Mouse (Mus musculus) c-Kit-positive CD71-positive TER-119-positive erythroid progenitor cells, embryonic 14.5 days (primary cell): ENCODE results near the gene Cep95.
"Not testable (repeated sequence)": the region's sequence is repeated elsewhere in the genome, so short reads cannot be mapped to it uniquely, and the experiment has no call there.

Experiments
- DNase-seq: peaks from one replicate; pipeline ENCODE4 v3.0.0-alpha.2; 2013; ENCODE audit warnings: low spot score

Cep95 gene

GRCm38 (mm10) chr11:106788775-106789459 lies at the start of gene Cep95, which contains the start of gene Ddx5:
Gene Cep95 (plus strand): TSS chr11:106789252.
Gene Ddx5 (minus strand): TSS chr11:106789185.
- DNase-seq, result peak; percentile 97

GRCm38 (mm10) chr11:106740724-106741123 lies 48.3 kb upstream of the Cep95 start:
- not testable (repeated sequence) for DNase-seq

GRCm38 (mm10) chr11:106741232-106741631 lies 47.8 kb upstream of the Cep95 start:
- no peak for DNase-seq

DNA sequence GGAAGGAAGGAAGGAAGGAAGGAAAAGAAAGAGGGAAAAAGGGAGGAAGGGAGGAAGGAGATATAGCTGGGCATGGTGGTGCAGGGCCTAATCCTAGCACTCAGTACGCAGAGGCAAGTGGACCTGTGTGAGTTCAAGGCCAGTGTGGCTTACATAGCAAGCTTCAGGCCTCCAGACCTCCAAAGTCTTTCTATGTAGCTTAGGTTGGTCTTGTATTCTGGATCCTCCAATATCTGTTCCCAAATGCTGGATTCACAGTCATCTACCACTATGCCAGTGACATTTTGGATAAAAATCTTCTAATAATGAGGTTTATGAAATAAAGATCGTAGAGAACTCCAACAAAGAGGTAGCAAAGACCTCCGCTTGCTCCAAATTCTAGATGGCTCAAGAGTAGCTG lies 47.2 kb upstream of the Cep95 start:
- no peak for DNase-seq

GRCm38 (mm10) chr11:106742388-106742841 lies 46.6 kb upstream of the Cep95 start:
- DNase-seq, result no peak

DNA sequence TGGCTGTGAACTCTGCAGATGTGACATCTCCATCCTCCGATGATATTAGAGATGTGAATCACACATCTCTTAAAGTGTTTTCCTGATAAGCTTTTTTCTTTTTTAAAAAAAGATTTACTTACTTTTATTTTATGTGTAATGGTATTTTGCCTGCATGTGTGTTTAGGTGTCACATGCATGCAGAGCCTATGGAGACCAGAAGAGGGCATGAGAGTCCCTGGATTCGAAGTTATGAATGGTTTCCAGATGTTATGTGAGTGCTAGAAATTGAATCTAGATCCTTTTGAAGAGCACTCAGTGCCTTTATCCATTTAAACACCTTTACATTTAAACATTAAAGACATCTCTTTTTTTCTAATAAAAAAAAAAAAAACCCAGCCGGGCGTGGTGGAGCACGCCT lies 44.1 kb upstream of the Cep95 start:
- no peak for DNase-seq

GRCm38 (mm10) chr11:106749557-106750120 lies 39.4 kb upstream of the Cep95 start:
- DNase-seq, result not testable (repeated sequence)

DNA sequence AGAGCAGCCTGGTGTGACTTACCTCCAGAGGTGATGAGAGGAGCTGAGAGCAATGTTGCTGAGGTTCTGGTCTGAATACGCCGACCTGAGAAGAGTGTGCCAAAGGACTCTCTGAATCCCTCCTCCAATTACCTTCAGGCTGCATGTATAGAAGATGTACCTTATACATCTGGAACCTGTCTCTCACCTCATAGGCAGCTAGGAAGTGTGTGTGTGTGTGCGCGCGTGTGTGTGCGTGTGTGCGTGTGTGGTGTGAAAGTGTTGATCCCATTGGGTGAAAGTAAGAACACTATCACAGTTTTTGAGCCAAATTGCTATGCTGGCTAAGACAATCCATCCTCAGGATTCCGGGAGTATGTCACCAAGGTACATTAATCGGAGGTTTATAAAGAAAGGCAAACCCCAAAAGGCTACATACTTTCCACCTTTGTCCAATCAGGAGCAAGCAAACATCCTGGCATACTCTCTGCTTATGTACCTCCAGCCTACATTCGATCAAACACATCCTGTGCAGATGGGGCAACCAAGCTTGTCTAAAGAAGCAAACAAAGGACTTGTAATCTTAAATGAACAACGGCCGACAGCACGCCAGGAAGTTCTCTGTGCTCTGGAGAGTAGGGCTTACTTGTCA lies 38.8 kb upstream of the Cep95 start, which contains the start of gene Pecam1:
Pecam1 (minus strand) TSS at position 508 of the 631 bp plus-strand sequence.
- DNase-seq, result no peak

DNA sequence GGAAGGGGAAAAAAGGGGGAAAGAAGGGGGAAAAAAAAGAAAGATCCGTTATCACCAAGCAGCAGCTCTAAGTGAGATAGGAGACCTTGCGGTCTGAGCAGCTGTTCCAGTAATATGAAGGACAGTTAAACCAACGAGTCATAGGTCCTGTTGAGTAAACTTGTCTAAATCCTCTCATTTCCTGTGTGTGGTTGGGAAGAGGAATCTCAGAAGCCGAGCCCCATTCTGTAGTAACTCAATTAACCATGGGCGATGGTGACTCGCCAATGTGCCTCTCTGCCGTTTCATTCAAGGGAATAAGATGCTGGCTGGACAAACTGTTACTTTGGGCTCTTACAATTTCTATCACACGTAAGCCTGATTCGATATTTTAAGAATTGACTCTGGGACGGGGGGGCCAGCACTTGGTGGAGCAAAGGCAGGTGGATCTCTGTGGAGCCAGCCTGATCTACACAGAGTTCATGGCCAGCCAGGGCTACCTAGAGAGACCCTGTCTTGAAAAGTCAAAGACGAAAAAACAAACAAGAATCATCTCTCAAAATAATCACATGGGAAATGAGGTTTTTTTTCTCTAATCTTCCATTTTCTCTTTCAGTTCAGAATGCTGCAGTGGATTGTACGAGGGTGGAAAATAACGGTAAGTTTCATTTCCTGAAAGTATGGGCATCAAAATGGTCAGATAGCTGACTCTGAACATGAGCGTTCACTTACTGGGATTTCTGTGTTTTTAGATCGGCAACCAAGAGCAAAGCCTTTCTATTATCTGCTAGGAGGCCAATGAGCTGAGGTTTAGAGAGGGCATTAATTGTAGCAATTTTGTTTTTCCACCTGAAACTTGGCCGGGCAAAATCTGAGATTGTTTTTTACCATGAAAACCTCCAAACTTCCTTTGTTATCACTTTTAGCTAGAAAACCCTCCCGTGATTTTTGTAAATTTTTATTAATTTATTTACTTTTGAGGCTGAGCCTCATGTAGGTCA lies 37.7 kb upstream of the Cep95 start, which contains the start of gene Milr1:
Milr1 (plus strand) TSS at position 188 of the 980 bp plus-strand sequence.
- no peak for DNase-seq

GRCm38 (mm10) chr11:106752103-106752502 lies 36.9 kb upstream of the Cep95 start:
- DNase-seq, result no peak

DNA sequence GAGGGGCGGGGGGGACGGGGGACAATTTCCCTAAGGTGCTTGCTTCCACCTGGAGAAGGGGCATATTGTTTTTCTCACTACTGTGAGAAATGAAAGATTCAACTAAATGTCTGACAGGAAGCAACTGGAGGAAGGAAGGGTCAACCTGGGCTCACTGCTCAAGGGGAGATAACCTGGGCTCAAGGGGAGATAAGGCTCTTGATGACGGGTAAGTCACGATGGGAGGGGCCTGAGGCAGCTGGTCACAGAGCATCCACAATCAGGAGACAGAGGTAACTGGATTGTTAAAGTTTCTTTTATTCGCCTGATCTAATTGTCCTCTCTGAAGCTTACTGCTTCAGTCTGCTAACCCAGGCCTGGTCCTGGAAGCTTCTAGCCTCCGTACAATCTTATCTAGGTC lies 35.7 kb upstream of the Cep95 start:
- DNase-seq, result no peak

- no peak for DNase-seq
Measured at GRCm38 (mm10) chr11:106755583-106755982, 33.5 kb upstream of the Cep95 start.

DNA sequence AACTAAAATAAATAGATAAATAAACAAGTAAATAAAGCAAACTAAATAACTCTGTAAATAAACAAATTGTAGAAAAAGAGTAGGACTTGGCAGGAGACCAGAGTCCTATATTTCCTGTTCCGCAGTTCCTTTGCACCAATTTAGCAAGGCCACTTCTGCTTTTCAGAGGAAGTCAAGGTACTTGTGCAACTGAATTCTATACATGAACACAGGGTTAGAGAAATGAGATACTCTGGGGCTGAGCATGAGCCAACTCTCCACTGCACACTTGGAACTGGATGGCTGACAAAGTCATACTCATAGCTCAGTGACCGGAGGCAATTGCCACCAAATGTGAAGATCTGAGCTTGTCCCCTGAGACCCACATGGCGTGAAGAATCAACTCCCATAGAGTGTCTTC lies 30.0 kb upstream of the Cep95 start:
- DNase-seq, result no peak

DNA sequence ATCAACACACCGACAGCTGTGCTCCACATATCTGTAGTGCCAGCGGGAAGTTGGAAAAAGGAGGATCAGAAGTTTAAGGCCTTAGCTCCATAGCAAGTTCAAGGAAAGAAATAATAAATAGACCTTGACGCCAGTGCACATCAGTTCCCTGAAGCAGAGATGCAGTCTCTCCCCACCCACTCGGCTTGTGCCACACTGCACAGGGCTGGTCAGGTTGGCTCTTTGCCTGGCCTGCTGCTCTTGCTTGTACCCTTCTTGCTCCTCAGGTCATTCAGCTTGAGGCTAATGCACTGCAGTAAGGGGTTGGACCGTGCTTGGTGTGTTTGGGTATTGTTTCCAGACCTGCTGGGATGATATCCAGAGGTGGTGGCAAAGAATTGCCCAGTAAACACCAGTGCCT lies 28.5 kb upstream of the Cep95 start:
- DNase-seq, result no peak

DNA sequence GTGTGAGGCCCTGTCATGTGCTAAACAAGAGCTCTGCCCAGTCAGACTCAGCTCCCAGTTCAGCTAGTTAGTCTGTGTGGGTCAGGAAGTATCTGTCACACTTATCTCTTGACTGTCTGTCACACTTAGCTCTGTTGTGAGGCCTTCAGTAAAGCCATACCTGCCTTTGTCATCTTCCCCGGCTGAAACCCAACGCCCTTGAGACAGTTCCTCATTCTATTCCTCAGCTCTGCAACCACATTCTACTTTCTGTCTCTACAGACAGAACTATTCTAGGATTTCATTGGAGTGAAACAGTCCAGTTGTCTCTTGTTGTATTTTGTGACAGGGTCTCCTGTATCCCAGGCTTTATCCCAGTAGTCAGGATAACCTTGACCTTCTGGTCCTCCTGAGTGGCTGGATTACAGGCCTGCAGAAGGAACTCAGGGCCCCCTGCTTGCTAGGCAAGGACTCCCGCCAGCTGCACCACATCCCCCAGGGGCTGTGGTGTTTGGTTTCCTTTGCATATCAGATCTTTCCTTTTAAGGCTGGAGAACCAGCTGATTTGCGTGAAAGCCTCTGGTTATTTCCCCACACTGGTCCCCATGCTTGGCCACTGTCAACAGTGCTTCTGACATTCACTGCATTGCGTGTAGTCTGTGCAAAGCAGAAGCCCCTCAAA lies 26.8 kb upstream of the Cep95 start:
- DNase-seq, result no peak

GRCm38 (mm10) chr11:106762800-106763185 lies 26.3 kb upstream of the Cep95 start:
- no peak for DNase-seq

GRCm38 (mm10) chr11:106766611-106767162 lies 22.4 kb upstream of the Cep95 start:
- DNase-seq, result no peak

DNA sequence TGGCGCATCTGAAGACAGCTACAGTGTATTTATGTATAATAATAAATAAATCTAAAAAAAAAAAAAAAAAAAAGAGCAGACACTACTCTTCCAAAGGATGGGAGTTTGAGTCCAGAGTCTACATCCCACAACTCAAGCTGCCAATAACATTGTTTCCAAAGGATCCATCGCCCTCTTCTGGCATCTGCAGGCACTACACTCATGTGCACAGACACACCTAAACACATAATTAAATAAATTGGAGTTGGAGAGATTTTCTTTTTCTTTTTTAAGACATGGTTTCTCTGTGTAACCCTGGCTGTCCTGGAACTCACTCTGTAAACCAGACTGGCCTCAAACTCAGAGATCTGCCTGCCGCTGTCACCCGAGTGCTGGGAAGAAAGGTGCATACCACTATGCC lies 21.5 kb upstream of the Cep95 start:
- no peak for DNase-seq

DNA sequence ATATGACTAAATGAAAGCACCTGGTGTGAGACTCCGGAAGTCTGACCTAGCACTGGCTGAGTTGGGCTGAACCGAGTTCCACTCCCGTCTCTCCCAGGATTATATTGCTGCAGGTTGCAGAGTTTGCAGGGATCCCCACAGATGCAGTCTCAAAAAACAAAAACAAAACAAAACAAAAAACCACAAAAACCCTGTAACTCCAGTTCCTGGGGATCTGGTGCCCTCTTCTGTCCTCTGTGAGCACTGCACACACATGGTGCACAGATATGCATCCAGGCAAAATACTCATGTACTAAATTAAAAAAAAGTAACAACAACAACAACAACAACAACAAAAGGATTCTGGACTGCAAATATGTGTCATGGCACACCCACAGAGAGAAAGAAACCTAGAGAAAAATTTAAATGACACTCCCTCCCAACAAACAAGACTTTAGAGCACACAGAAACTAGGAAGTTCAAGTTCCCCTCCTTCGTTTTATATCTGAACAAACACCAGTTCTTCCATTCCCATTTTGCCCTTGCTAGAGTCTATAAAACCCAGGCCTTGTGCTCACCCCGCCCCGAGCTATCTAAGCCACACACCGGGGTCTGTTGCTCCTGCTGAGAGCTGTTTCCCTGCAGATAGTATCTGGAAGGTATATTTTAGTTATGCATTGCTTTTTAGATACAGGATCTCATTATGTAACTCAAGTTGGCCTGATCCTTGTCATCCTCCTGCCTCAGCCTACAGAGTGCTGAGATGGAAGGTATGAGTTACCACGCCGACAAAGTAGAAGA lies 18.7 kb upstream of the Cep95 start:
- DNase-seq, result no peak

DNA sequence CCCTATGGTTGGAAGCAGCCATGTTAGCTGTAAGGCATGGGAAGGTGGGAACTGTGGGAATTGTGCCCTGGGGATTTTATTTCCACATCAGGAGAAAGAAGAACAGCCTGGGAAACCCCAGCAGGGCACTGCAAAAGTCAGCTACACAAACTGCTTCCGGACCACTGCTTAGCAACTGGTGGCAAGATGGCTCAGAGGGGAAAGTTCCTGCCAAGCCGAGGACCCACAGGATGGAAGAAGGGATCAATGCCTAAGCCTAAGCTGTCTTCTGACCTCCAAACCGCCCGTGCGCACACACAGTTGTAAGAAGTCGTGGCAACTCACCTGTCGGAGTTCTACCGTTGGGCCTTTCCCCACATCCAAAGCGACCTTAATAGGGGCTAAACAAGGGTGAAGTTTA lies 16.0 kb upstream of the Cep95 start:
- DNase-seq, result no peak
